Mouse (Mus musculus) heart, adult 2 months (tissue): ENCODE data around the gene Prkcg.

Experiments
- CTCF ChIP-seq: fragments of 200-600 bp; IDR thresholded peaks from 2 replicates; pipeline ENCODE4 v1.8.1; 2022; ENCODE audit warnings: antibody characterized with exemption, mild to moderate bottlenecking, moderate library complexity
- POLR2A ChIP-seq: fragments of 200-500 bp; IDR thresholded peaks from 2 replicates; pipeline ENCODE4 v1.6.1; 2011; ENCODE audit warnings: mild to moderate bottlenecking, low read depth, low read length, control low read depth; ENCODE audit not compliant: insufficient read depth

DNA sequence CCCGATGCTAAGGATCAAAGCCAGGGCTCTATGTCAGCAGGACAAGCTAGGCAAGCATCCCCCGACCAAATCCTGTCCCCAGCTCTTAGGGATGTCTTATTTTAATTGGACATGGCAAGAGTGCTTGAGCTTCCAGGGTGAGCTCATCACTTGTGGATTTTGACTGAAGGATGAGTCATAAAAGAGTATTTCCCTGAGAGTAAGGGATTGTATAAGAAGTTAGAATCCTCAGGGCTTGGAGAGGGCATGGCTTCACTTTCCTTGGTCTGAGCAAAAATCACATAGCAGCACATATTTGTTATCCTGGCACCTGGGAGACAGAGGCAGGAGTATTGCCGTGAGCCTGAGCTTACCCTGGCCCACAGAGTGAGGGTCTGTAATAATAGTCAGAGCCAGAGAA, 31.9 kb downstream of the Prkcg start:
- no peak for TF ChIP-seq CTCF
- no peak for TF ChIP-seq POLR2A
